28 mouse cellular contexts compared by ENCODE assay signal in genomic region chr16:87585548-87586262, GRCm38 (mm10). TPM values are rescaled to one million over a fixed set of nuclear protein-coding genes. Genes with fewer than 3 reads are reported as not detected.
A peak's percentile ranks its signal among the peaks of the same experiment; 100 is the strongest.
DNase-seq lines count a peak whose midpoint lies in the region; ATAC-seq and TF ChIP-seq lines count a peak whose summit lies in the region.
"Had no signal": no experiment of that assay in that cellular context is flagged by ENCODE, and none has a peak within 500 bp of the region (broad histone marks: within the 10 kb centered on the region; RNA-seq: fewer than 3 reads in every experiment).

No protein-coding gene starts in this region.

- DNase-seq in lung, postnatal 10 days: no peak
- DNase-seq in layer of hippocampus, postnatal 10 days (ENCODE audit: low spot score in 2 of 2): no peak
- no peak for DNase-seq in heart, postnatal 4 days
- DNase-seq: adrenal gland, adult 8-10 months; cerebellum, adult 11 months; cerebellum, adult 9-10 months; cerebellum, postnatal 36 days; embryo, embryonic 11 days; gastrocnemius, adult 2 months; kidney, postnatal 14 days; lung, postnatal 36 days; thymus, postnatal 4 days had no signal

- H3K4me3 ChIP-seq in C2C12 (ENCODE audit: insufficient read depth, poor library complexity, severe bottlenecking): no peak overlapping the region
- no peak overlapping the region for H3K4me3 ChIP-seq in hindbrain, embryonic 13.5 days
- H3K4me3 ChIP-seq: embryonic facial prominence, embryonic 13.5 days; erythroblast, embryonic 14.5 days; gastrocnemius, adult 2 months; limb, embryonic 13.5 days; lung, embryonic 15.5 days; midbrain, embryonic 10.5 days; neural tube, embryonic 13.5 days had no signal

- H3K9ac ChIP-seq in hindbrain, embryonic 13.5 days: no peak overlapping the region
- H3K9ac ChIP-seq: embryonic facial prominence, embryonic 13.5 days; hindbrain, embryonic 14.5 days; limb, embryonic 13.5 days; lung, embryonic 15.5 days; neural tube, embryonic 13.5 days had no signal

- peak; percentile 76 for ATAC-seq in common myeloid progenitor, adult 5-6 weeks (replicated peaks; ENCODE audit: low read depth, poor library complexity, severe bottlenecking)
- ATAC-seq in megakaryocyte, adult 5-6 weeks (ENCODE audit: poor library complexity, severe bottlenecking): peak; percentile 88
- no peak for ATAC-seq in hindbrain, embryonic 13.5 days (ENCODE audit: low FRiP score)
- ATAC-seq: CD4-positive, CD25-positive, alpha-beta regulatory T cell, adult 4 months; forebrain, embryonic 16.5 days; intestine, postnatal 0 days; midbrain, embryonic 16.5 days had no signal

- H3K79me2 ChIP-seq in C2C12 (ENCODE audit: control insufficient read depth, insufficient read depth): no peaks in the 10 kb centered on the region

- no peaks in the 10 kb centered on the region for H3K36me3 ChIP-seq in C2C12 (ENCODE audit: control insufficient read depth, insufficient read depth)
- H3K36me3 ChIP-seq in hindbrain, embryonic 13.5 days: no peaks in the 10 kb centered on the region
- H3K36me3 ChIP-seq: embryonic facial prominence, embryonic 13.5 days; limb, embryonic 13.5 days; lung, embryonic 15.5 days; midbrain, embryonic 10.5 days; neural tube, embryonic 13.5 days had no signal

- no peak for TF ChIP-seq CTCF in C2C12 (IDR thresholded peaks at IDR 0.05; ENCODE audit: control insufficient read depth, insufficient read depth, insufficient read length)

- H3K27ac ChIP-seq in hindbrain, embryonic 13.5 days: no peak overlapping the region
- H3K27ac ChIP-seq: embryonic facial prominence, embryonic 13.5 days; gastrocnemius, adult 2 months; hindbrain, embryonic 14.5 days; limb, embryonic 13.5 days; lung, embryonic 15.5 days; midbrain, embryonic 10.5 days; neural tube, embryonic 13.5 days had no signal

- WGBS in hindbrain, embryonic 13.5 days: 89% methylated on average over 8 of the region's 8 CpGs

- no peaks in the 10 kb centered on the region for H3K9me3 ChIP-seq in hindbrain, embryonic 13.5 days
- H3K9me3 ChIP-seq: embryonic facial prominence, embryonic 13.5 days; limb, embryonic 13.5 days; lung, embryonic 15.5 days; midbrain, embryonic 10.5 days; neural tube, embryonic 13.5 days had no signal

- H3K79me3 ChIP-seq in C2C12 (ENCODE audit: low read depth): no peaks in the 10 kb centered on the region

- no peaks in the 10 kb centered on the region for H3K4me1 ChIP-seq in hindbrain, embryonic 13.5 days (replicated peaks)
- H3K4me1 ChIP-seq: embryonic facial prominence, embryonic 13.5 days; limb, embryonic 13.5 days; lung, embryonic 15.5 days; midbrain, embryonic 10.5 days; neural tube, embryonic 13.5 days had no signal

- H3K27me3 ChIP-seq in C2C12 (ENCODE audit: control insufficient read depth, insufficient read depth, insufficient read length): no peaks in the 10 kb centered on the region
- no peaks in the 10 kb centered on the region for H3K27me3 ChIP-seq in hindbrain, embryonic 13.5 days
- H3K27me3 ChIP-seq: embryonic facial prominence, embryonic 13.5 days; limb, embryonic 13.5 days; lung, embryonic 15.5 days; neural tube, embryonic 13.5 days had no signal

- H3ac ChIP-seq in C2C12 (ENCODE audit: control insufficient read depth, insufficient read length, low read depth): no peak overlapping the region

- no peak overlapping the region for H3K4me2 ChIP-seq in hindbrain, embryonic 13.5 days
- H3K4me2 ChIP-seq: embryonic facial prominence, embryonic 13.5 days; hindbrain, embryonic 14.5 days; limb, embryonic 13.5 days; liver, embryonic 11.5 days; lung, embryonic 15.5 days; neural tube, embryonic 13.5 days had no signal

TF ChIP-seq in C2C12, 6 proteins besides CTCF, POLR2A, EP300 and RAD21:
- TF ChIP-seq FOSL1 (IDR thresholded peaks at IDR 0.05; ENCODE audit: insufficient read depth, low read length, poor library complexity, severe bottlenecking) (no peak), MYOD1 (IDR thresholded peaks at IDR 0.05; ENCODE audit: control insufficient read depth, insufficient read length, low read depth) (no peak), MAX (IDR thresholded peaks at IDR 0.05) (no peak), CEBPB (IDR thresholded peaks at IDR 0.05; ENCODE audit: low read depth) (peak; percentile 89)

RNA-seq across cellular contexts. Expression of gene Map3k7cl, which starts 32.6 kb away (rescaled TPM):
- polyA plus RNA-seq in C2C12 (2012; fragmentation: generic; extraction: Trizol): 0.11 TPM
- not detected in 2 replicates for total RNA-seq in common myeloid progenitor, adult 5-6 weeks (2017)
- not detected in 2 replicates for total RNA-seq in megakaryocyte, adult 5-6 weeks (2015)
- not detected in 2 replicates for total RNA-seq in megakaryocyte, adult 5-6 weeks (2017)
- total RNA-seq in layer of hippocampus, postnatal 10 days (2021): under 1 TPM; 0.54 to 0.85 TPM
- 0.10 TPM in 1 of 2 replicates, not detected in the other for polyA plus RNA-seq in hindbrain, embryonic 13.5 days (2015; fragmentation: Nextera tagmentation; extraction: Ambion mirVana)
- total RNA-seq in heart, postnatal 4 days (2021): 1 to 10 TPM; 9.4 to 9.5 TPM
- polyA plus RNA-seq: CD4-positive, CD25-positive, alpha-beta regulatory T cell, adult 4 months; embryonic facial prominence, embryonic 13.5 days; erythroblast, embryonic 14.5 days; liver, embryonic 11.5 days; midbrain, embryonic 10.5 days; midbrain, embryonic 16.5 days; neural tube, embryonic 13.5 days had no signal

Comparison
In these comparisons a context has a peak if more than half of its experiments do, and no peak if none do; other contexts are left out.
1. RNA of gene Map3k7cl, which starts 32.6 kb away (total RNA-seq): 9.4 to 9.5 TPM in heart, postnatal 4 days; 0.54 to 0.85 TPM in layer of hippocampus, postnatal 10 days, not detected in common myeloid progenitor, adult 5-6 weeks and not detected in megakaryocyte, adult 5-6 weeks; every median in the first group is over 4 times any median in the second.